Mouse (Mus musculus) heart, postnatal 0 days (tissue): ENCODE measurements around the gene Prkca.

ENCODE experiments used
- CTCF ChIP-seq: IDR thresholded peaks from 2 replicates; pipeline ENCODE4 v1.5.1; 2016; ENCODE audit warnings: antibody characterized with exemption, control low read depth, low read depth
- EP300 ChIP-seq: IDR thresholded peaks from 2 replicates; pipeline ENCODE4 v1.6.1; 2016; ENCODE audit warnings: antibody characterized with exemption, low read depth

DNA sequence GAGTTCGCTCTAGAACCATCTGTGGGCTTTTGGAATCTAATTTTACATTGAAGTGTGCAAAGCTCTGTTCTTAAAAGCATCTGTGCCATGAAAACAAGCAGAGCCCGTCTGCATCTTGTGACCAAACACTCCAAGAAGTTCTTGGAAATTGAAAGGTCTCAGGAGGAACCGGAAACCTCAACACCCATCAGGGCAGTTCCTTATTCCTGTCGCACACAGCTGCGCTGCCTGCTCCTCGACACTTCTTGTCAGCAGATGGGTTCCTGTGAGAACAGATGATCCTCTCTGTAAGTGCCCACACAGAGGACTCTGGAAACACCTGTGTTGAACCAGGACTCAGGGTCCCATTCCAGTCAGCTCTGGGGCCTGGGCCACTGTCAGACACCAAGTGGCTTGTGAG lies 120.6 kb downstream of the Prkca start:
- TF ChIP-seq EP300 (no peak), CTCF (no peak)
